Comparison of ENCODE assay signal across 11 mouse cellular contexts in the genomic region with DNA sequence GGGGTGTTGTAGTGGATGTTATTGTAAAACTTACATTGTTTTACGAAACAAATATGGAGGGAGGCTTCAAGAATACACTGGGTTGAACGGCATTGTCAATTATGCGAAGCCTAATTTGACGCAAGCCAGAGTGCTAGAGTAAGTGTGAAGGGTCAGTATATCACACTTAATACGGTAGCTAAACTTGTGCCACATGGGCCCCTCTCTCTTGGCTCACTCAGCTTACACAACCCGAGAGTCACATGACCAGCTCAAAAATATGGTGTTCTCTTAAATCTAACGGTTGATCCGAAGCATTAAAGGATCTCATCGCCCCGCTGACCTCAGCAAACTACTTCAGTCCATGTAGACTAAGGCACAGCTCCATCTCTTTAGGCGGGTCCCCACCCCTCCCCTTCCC. TPM values are rescaled to one million over a fixed set of nuclear protein-coding genes. Genes with fewer than 3 reads are reported as not detected.
DNase-seq lines count a peak whose midpoint lies in the region; ATAC-seq and TF ChIP-seq lines count a peak whose summit lies in the region.
"Had no signal": no experiment of that assay in that cellular context is flagged by ENCODE, and none has a peak within 500 bp of the region (broad histone marks: within the 10 kb centered on the region; RNA-seq: fewer than 3 reads in every experiment).

No protein-coding gene starts in this region.

- DNase-seq in lung, postnatal 10 days = peak; percentile 26
- DNase-seq in lung, adult 2 months = no peak
- DNase-seq in forelimb bud, embryonic 11.5 days (ENCODE audit: low read depth, low spot score) = peak; percentile 32
- peak in 1 of 3 experiments; percentile 3 for DNase-seq in liver, embryonic 14.5 days (ENCODE audit: low read depth in 3 of 3, low spot score in 3 of 3)
- DNase-seq in urinary bladder, postnatal 36 days (ENCODE audit: low spot score in 2 of 2) = no peak
- DNase-seq in layer of hippocampus, adult 9-10 months (ENCODE audit: low spot score) = no peak
- DNase-seq in layer of hippocampus, postnatal 14 days (ENCODE audit: low spot score in 2 of 2) = no peak
- DNase-seq: cerebellum, adult 9-11 months; kidney, postnatal 25 days had no signal

- no peak for TF ChIP-seq CTCF in lung, adult 2 months (IDR thresholded peaks at IDR 0.05; ENCODE audit: insufficient read depth, low read length)
- no peak for TF ChIP-seq CTCF in liver, embryonic 14.5 days (IDR thresholded peaks at IDR 0.05; ENCODE audit: low read depth)

- TF ChIP-seq EP300 in liver, embryonic 14.5 days (IDR thresholded peaks at IDR 0.05; ENCODE audit: low read depth) = no peak

- no peak overlapping the region for H3K4me3 ChIP-seq in lung, adult 2 months (replicated peaks; ENCODE audit: extremely low read depth, low read depth, low read length)
- no peak overlapping the region for H3K4me3 ChIP-seq in liver, embryonic 14.5 days (ENCODE audit: insufficient read depth in 1 of 2, low read depth in 2 of 2, low read length in 2 of 2)
- H3K4me3 ChIP-seq: myocyte had no signal

- H3K27me3 ChIP-seq in liver, embryonic 14.5 days (ENCODE audit: control insufficient read depth, insufficient read depth, low read length) = no peaks in the 10 kb centered on the region

- no peaks in the 10 kb centered on the region; the same call in 1 of the 2 replicates for H3K4me1 ChIP-seq in lung, adult 2 months (ENCODE audit: control insufficient read depth, insufficient read depth, low read length)
- peaks cover 0 to 9% of the 10 kb centered on the region in 2 experiments; a peak in 2 of 4 replicates for H3K4me1 ChIP-seq in liver, embryonic 14.5 days (replicated peaks; ENCODE audit: control insufficient read depth in 2 of 2, insufficient read depth in 2 of 2, low read length in 1 of 2)

- WGBS in lung, adult 2 months = 50% methylated on average over 11 of the region's 11 CpGs
- WGBS in liver, embryonic 14.5 days (ENCODE audit: insufficient replicate concordance) = 48% methylated on average over 11 of the region's 11 CpGs

- H3K9ac ChIP-seq in liver, embryonic 14.5 days (replicated peaks) = no peak overlapping the region

- TF ChIP-seq POLR2A in lung, adult 2 months (IDR thresholded peaks at IDR 0.05; ENCODE audit: borderline replicate concordance, extremely low read depth, low read depth, low read length) = no peak

- ATAC-seq in liver, embryonic 14.5 days (ENCODE audit: insufficient read depth) = no peak
- ATAC-seq: Patski had no signal

- no peaks in the 10 kb centered on the region for H3K9me3 ChIP-seq in liver, embryonic 14.5 days (ENCODE audit: control insufficient read depth, low read length)

- H3K36me3 ChIP-seq in liver, embryonic 14.5 days (replicated peaks; ENCODE audit: control insufficient read depth, insufficient read depth, low read depth) = no peaks in the 10 kb centered on the region

- H3K27ac ChIP-seq in liver, embryonic 14.5 days = no peak overlapping the region

- H3K4me2 ChIP-seq in liver, embryonic 14.5 days (ENCODE audit: low read depth) = peak overlapping the region; percentile 62

RNA-seq across cellular contexts. Expression of gene Ropn1, which starts 8.7 kb away (rescaled TPM):
- polyA plus RNA-seq in lung, adult 2 months (2012; rRNA removed) = not detected in 2 replicates
- polyA plus RNA-seq in liver, embryonic 14.5 days (2012; rRNA removed) = not detected in 2 replicates
- not detected in 2 replicates for polyA plus RNA-seq in liver, embryonic 14.5 days (2014; fragmentation: Nextera tagmentation; extraction: Ambion mirVana)
- total RNA-seq in layer of hippocampus, postnatal 14 days (2021) = not detected
- polyA plus RNA-seq: myocyte, Patski had no signal

RNA-seq across cellular contexts. Expression of gene Ccdc14, which starts 32.0 kb away (rescaled TPM):
- polyA plus RNA-seq in lung, adult 2 months (2012; rRNA removed) = 1.5 and 2.4 TPM in 2 replicates
- 2.1 and 3.2 TPM in 2 replicates for polyA plus RNA-seq in liver, embryonic 14.5 days (2012; rRNA removed)
- polyA plus RNA-seq in liver, embryonic 14.5 days (2014; fragmentation: Nextera tagmentation; extraction: Ambion mirVana) = 2.6 and 3.3 TPM in 2 replicates
- 1 to 10 TPM; 2.8 to 3.2 TPM for total RNA-seq in layer of hippocampus, postnatal 14 days (2021)

Comparison
In these comparisons a context has a peak if more than half of its experiments do, and no peak if none do; other contexts are left out.
1. DNase-seq: peak in lung, postnatal 10 days (single experiment) and forelimb bud, embryonic 11.5 days (single experiment); none in lung, adult 2 months (single experiment), urinary bladder, postnatal 36 days (0 of 2), layer of hippocampus, adult 9-10 months (single experiment) and layer of hippocampus, postnatal 14 days (0 of 2).